Mouse (Mus musculus) layer of hippocampus, postnatal 14 days (tissue): ENCODE measurements around the gene Cit. TPM values are rescaled to one million over a fixed set of nuclear protein-coding genes. Genes with fewer than 3 reads are reported as not detected.

Source experiments
- DNase-seq, 2 experiments: peaks; one replicate each; pipeline ENCODE4 v3.0.0; 2021 to 2022; ENCODE audit warnings: low spot score in 2 of 2, mixed read lengths in 1 of 2
- total RNA-seq, 2 experiments: library from RNA; stranded (reverse); gene quantifications; 2 replicates each; pipeline ENCODE4 v1.2.3; 2021

Gene Cit
- total RNA-seq, 2 experiments from 2014 or later, result 44.1 to 78.4 TPM

DNA sequence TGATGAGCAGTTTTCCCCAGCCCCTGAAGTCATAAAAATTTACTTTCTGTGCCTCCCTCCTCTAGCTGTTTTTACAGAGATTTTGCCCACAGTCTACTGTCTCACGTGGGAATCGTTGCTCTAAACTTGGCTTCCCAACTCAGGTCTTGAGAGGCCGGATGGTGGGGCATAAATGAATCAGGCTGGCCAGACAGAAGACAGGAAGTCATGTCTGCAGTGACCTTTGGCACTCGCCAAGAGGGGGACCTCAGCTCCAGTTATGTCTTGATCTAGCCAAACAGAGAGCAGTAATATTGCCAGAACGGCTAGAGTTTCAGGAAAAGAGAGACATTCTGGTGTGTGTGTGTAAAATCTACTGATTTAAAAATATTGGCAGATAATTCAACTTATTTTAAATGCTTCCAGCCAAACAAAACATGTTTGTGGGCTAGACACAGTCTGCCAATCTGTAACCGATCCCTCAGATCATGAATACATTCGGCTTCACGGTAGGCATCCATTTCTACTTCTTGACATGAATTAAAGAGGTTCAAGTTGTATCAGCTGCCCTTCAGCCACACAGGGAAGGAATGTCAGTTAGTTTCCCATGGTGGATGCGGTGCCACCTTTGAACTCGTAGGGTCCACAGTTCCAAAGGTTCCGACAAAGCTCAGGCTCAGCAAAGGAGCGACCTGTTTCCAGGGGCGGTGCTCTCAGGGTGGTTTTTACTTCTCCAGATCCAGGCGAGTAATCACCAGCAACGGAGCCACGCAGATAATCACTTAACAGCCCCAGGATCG lies 5.4 kb downstream of the Cit start:
- DNase-seq, result peak in 1 of 2 experiments; percentile 39

DNA sequence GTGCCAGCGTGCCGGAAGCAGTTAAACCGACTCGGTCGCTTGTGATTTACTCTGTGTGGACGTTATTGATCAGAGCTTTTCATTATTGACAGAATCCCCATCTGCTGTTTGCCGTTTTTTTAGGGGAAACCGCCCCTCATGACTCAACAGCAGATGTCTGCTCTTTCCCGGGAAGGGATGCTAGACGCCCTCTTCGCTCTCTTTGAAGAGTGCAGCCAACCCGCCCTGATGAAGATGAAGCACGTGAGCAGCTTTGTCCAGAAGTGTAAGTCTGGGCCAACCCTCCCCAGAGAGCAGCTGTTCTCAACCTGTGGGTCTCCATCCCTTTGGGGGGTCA lies 5.9 kb downstream of the Cit start:
- DNase-seq, result peak; percentile 19 to 55

DNA sequence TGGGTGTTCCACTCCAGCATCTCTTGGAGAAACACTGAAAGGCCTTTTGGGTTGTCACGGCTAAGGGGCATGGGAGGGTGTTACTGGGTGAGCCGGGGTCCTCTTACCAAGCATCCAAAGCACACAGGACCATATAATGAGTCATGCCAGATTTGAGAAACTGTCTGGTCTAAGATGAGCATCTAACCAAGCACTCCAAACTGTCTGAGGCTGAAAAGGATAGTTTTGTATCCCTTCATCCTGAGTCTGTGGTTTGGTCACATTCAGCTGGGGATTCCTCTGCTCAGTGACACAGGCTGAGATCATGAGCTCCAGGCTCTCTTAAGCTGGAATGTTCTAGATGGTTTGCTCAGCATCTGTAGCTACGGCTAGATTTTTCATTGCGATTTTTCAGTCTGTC lies 7.4 kb downstream of the Cit start:
- DNase-seq, result no peak

DNA sequence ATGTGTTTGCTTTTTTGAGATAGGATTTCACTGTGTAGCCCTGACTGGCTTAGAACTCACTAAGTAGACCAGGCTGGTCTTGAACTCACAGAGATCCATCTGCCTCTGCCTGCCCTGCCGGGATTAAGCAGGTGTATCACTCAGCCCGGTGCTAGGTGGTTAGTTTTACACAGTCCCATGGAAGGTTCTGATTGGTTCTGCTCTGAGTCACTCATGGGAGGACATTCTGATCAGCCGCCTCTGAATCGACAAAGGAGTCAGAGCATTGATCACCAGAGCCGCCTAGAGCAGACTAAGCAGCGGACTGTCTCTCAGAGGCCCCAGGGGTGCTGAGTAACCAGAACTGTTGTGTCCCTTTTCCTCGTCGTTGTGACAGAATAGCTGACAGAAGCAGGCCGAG lies 8.6 kb downstream of the Cit start:
- DNase-seq, result no peak

DNA sequence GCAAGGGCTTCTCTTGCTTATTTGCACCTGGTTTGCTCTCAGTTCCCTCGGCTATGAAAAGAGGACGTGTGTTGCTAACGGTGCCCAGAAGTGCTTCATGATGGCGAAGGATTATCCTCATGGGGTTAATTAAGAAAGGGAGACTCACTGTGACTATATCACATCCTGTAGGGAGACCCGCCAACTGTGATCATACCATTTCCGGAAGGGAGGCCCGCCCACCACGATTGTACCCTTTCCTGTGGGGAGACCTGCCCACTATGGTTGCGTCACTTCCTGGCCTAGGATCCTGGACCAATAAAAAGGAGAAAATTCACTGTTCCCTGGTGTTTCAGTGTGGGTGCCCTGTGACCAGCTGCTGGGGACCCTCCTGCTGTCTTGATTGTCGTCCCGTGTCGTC lies 9.3 kb downstream of the Cit start:
- no peak for DNase-seq

DNA sequence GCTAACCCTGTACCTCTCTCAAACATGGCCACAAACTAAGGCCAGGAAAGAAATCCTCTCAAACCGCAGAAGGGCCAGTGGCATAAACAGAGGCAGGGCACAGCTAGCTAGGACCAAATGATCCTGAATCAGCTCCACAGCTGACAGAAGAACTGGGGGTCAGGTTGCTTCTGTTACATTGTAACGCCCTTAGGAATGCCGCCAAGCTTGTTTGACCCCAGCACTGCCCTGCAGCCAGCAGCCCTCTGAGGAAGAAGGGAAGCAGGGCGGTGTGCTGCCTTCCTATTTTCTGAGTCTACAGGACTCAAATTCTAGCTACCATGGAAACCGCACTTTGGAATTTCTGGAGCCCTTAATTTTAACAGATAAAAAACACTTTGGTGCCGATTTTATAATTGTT lies 13.6 kb downstream of the Cit start:
- DNase-seq, result no peak

DNA sequence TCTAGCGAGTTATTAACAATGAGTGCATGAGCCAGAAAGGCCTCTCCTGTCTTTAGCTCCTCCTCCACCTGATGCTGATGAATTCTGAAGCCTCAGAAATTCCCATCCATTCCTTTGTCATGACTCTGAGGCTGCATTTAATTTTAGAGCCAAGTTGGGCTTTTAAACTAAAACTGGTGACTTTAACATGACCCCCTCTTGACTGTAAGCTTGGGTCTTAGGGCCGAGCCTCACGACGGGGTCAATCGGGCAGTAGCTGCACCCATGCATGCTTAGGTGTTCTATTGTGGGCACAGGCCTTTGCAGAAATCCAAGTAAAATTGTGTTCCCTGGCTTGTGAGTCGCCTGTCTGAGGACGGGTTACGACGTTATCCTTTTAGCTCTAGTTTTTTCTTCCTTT lies 14.4 kb downstream of the Cit start:
- no peak for DNase-seq

DNA sequence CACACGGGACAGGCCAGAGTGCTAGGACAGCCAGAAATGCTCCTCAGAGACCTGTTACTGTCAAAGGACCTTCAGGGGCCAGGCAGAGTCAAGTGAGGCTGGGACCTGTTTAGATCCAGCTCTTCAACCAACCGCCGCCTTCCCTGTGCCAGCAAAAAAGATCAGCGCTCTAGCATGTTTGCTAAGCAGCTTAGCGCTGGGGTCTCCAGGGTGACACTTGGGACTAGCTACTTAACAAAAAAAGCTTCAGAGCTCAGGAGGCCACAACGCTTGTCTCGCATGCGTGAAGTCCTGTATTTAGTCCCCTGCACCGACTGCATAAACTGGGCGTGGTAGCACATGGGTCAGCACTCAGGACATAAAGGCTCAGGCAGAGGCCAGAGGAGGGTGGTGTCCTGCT lies 16.9 kb downstream of the Cit start:
- DNase-seq, result no peak

DNA sequence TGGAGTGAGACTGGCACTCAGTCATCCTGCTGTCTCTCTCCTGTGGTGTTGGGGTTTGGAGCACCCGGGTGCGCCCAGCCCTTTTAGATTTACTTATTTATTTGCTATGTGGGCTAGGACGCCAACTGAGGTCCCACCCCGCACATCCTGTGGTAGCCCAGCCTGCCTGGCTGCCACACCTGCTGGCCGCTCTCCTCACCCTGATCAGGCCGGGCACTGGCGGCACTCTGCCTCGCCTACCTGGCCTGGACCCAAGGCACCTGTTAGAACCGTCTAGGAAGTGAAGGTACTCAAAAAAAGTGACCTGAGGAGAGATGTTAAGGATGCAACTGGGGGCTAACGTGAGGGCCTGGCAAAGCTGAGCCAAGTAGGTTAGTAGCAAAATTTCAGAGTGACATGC lies 17.4 kb downstream of the Cit start:
- DNase-seq, result no peak

DNA sequence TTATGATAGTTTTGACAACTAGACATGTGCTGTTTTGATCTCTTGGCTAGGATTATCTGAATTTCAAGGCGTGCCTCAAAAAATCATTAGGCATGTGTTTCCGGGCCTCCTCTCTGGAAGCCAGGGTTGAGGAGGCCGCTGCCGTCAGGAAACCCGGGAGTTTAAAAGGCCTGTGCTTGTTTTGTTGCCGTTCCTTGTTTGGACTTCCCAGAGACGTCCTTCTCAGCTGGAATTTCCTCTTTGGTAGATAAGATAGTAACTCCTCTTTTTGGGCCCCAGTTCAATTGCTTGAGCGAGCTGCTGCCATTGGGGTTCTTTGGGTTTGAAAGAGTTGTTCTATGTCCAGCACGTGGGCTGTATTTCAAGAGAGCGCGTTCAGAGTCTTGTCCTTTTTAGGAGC lies 21.2 kb downstream of the Cit start:
- DNase-seq, result no peak

DNA sequence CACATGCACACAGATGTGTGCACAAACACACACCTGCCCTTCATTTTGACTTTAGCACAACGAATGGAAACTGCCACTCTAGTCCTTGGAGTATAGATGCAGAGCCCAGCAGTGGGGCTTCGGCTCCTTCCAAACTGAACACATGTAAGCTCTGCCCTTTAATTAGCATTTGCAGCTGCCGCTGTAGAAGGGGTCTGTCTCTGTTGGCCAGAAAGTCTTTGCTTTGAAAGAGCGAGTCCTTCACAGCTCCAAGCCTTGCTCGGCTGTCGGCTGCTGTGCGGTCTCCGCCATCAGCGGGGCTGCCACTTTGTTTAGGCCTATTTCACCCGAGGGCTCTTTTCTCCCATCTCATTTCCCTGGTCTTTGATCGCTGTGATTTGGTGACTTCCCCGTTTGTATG lies 23.5 kb downstream of the Cit start:
- DNase-seq, result no peak

DNA sequence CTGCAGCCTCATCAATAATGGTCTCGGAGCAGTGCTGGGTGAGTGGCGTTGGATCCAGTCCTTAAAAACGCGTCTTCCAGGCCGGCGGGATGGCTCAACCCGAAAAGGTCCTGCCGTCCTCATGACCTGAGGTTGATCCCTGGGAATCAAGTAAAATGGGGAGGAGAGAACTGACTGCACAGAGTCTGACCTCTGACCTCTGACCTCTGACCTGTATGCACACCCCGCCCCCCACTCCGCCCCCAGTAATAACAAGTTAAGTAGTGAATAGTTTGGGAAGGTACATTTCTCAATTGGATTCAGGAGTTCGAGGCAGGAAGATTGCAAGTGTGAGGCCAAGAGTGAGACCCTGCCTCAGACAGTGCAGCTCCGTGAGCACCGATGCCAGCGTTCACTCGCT lies 24.1 kb downstream of the Cit start:
- DNase-seq, result no peak

DNA sequence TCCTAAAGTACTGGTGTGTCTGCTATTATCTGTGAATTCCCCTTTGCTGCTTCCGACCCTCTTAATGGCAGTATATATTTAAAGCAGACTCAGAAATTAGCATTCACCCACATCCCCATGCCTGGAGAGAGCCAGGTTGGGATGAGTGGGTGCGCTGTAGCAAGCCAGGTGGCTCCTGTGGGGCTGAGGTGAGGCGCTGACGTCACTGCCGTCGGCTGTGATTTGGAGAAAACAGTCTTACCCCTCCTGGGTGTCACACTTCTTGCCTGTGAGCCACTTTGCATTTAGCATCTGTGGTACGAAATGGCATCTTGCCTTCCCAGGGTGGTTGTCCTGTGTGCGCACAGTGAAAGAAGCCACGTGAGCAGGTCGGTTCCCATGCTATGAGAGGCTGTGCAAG lies 26.1 kb downstream of the Cit start:
- DNase-seq, result no peak

DNA sequence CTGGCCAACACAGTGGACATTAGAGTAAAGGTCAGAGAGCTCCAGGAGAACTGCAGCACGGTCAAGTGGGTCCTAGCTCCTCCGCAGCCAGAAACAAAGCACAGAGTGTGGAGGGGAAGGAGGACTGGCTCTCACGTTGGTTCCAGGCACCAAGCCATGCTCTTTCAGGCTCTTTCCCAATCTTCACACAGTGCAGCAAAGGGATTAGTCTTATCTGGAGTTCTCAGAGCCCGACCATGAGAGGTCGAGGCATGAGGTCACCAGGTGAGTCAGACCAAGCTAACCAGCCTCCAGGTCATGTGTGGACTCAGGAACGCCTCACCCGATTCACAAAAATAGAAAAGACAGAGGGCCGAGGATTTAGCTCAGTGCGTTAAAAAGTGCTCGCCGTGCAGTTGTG lies 27.0 kb downstream of the Cit start:
- no peak for DNase-seq

DNA sequence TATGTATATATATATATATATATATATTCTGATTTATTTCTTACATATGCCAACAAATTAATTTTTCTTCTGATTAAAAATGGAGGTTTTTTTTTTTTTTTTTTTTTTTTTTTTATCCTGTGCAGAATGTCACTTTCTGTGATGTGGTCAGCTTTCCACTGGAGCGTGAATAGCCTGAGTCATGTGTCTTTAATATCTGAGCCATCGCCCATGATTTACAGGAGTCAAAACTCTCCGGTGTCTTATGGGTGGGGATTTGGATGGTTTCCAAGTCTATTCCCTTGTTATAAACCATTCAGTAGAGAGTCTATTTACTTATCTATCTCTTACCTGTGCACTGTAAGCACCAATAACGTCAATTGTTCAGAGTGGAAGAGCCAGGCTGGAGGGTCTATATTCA lies 27.9 kb downstream of the Cit start:
- no peak for DNase-seq

DNA sequence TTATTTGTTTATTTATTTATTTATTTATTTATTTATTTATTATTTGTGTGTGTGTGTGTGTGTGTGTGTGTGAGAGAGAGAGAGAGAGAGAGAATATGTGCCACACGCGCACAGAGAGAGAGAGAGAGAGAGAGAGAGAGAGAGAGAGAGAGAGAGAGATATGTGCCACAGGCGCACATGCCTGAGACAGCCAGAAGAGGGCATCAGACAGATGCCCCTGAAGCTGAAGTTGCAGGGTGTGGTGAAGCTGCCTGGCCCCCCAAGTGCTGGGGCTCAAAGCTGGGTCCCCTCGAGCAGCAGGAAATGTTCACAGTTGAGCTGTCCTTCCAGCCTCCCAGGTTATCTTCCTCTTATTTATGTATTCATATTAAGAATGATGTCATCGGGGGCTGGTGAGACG lies 32.3 kb downstream of the Cit start:
- no peak for DNase-seq

DNA sequence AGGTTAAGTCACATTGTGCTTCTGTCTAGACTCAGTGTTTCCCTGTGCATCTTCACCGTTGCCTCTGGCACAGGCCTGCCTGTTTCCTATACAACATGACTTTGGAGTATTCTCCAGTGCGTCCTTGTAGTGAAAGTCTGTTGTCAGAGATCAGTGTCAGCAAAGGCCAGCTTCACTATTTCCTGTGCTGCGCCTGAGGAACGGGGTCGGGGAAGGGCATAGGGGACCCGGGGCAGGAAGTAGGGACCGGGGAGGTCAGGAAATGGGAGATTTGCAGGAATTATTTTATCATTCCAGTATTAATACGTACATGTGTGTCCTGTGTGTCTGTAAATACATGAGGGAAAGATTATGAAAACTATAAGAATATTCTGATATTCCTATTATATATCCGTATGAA lies 37.1 kb downstream of the Cit start:
- DNase-seq, result no peak

DNA sequence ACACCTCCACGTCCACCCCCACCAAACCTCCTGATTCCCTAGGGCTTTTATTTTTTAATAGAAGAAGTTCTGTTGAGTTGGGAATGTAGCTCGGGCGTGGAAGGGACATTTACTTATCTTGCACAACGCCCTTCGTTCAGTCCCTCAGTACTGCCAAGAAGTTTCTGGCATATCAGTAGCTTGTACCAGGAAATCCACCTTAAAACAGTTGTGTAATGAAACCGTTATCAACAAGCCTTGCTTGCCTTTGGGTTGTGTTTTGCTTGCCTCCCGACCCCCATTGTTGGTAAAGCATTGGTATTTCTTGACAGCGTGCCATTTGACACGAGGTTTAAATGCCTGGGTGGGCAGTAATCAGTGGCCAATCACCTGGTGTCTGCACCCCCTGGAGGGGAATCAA lies 39.4 kb downstream of the Cit start:
- DNase-seq, result no peak

DNA sequence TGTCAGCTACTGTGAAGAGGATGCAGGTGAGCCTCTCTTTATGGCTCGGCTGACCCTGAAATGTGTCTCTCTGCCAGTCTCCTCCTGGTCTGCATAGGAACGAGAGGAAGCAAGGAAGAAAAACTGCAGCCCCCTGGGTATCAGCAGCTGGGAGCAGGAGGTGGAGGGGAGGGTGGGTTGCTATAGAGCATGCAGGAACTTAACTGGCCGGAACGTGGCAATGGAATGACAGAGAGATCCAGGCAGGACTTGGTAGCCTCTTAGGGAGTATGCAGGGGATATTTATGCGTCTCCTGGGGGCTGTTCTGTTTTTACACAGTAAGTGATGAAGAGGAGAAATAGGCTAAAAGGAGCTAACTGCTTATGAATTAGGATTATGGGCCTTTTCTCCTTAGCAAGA lies 48.7 kb downstream of the Cit start:
- no peak for DNase-seq

DNA sequence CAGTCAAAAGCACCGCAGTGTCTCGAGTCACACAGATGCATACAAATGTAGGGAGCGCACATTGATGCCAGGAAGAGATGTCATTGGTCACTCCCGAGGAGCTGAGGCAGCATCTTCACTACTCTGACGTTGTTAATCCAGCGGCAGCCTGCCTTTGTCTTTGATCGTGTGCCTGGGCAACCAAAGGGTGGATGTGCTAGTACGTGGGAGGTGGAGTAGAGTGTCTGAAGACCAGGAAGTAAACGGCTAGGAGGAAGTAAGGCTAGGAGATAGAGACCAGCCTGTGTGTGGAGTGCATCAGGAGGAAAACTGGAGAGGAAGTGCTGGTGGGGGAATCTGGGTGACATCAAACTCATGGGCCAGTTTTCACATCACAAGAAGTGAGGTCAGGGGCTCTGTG lies 52.0 kb downstream of the Cit start:
- DNase-seq, result no peak

DNA sequence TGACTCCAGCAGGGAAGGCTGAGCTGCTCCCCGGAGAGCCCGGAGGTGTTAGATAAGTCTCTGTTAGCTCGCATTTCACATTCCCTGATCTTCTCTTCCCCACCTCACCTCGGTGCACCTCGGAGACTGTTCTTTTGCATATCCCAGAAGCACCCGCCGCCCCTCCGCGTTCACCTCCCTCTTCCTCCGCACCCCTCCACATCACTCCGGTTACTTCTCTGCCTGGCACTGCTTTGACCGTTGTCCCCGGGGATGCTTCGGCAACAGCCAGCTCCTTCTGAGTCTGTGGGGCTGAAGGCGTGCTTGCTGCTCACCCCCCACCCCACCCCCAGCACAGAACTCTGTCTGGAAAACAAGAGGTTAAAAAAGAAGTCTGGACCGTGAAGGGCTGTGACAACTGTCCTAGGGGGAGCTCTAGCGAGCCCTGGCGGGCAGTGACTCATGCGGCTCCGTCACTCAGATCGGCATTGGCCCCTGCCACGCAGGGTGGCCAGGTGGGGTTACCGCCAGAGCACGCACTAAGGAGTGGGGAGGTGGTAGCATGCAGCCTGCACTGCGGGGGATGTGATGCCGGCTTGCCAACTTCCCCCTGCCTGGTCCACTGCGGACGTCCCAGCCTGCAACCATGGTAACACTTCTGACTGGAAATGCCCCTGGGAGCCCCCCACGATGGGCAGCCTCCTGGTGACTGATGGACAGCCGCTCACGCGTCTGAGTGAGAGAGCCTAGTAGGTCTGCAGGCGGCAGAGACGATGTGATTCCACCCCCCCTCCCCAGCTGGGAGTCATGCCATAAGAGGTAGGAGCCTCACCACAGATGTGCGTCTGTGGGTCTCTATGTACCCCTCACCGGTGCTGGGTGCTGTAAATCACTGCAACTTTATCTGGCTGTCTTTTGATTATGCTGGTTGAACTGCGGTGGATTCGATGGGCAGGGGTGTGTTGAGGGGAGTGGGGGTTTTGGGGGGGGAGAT lies 62.2 kb downstream of the Cit start:
- peak; percentile 22 to 36 for DNase-seq

DNA sequence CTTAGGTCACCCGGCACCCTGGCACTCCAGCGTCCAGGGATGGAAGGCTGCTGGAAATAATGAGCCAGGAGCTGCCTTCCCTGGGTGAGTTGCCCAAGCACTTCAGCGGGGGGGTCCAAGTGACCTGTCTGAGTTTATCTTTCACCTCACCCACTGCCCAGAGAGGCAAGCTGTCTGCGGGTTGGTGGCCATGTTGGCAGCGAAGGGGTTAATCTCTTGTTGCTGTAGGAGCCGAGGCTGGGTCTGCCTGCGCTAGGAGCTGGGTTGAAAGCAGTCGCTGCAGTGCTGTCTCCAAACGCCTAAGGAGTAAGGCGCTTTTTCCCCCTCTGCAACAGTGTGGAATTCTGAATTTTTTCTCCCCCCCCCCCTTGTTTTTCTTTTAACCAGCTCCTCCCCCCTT lies 63.2 kb downstream of the Cit start:
- DNase-seq, result peak; percentile 25 to 54

DNA sequence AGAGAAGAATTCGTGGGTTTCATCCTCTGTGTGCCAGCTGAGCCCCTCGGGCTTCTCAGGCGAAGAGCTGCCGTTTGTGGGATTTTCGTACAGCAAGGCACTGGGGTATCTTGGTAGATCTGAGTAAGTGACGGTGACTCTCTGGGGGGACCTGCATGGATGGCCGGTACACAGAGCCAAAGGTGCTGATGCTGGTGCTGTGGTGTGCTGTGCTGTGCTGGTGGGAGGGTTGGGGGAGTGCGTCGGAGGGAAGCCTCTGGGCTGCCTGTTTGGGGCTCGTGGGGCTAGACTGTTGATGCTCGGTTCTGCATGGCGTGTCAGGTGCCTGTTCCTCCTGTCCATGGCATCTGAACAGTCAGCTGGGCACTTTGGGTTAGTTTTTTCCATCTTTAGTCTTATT lies 63.6 kb downstream of the Cit start:
- no peak for DNase-seq
